Mouse (Mus musculus): Measurements from ENCODE around the gene Ralgps1. TPM values are rescaled to one million over a fixed set of nuclear protein-coding genes. Genes with fewer than 3 reads are reported as not detected.

Ralgps1 gene
- polyA plus RNA-seq, 1 experiment: 66.0 TPM

GRCm38 (mm10) chr2:33179930-33180630 is 191.2 kb downstream of the Ralgps1 start:
- TF ChIP-seq POLR2A (IDR thresholded peaks at IDR 0.05; ENCODE audit: extremely low read depth, insufficient read depth, low read length) (no peak), CTCF (IDR thresholded peaks at IDR 0.05; ENCODE audit: extremely low read depth, insufficient read depth, low read length) (no peak)
- no peak overlapping the region for H3K27ac ChIP-seq (ENCODE audit: insufficient read depth, low read length)
- peaks cover 23% of the 10 kb centered on the region for H3K4me1 ChIP-seq (ENCODE audit: control insufficient read depth, insufficient read depth, low read length)
- no peak overlapping the region for H3K4me3 ChIP-seq (ENCODE audit: insufficient read depth, low read length)

DNA sequence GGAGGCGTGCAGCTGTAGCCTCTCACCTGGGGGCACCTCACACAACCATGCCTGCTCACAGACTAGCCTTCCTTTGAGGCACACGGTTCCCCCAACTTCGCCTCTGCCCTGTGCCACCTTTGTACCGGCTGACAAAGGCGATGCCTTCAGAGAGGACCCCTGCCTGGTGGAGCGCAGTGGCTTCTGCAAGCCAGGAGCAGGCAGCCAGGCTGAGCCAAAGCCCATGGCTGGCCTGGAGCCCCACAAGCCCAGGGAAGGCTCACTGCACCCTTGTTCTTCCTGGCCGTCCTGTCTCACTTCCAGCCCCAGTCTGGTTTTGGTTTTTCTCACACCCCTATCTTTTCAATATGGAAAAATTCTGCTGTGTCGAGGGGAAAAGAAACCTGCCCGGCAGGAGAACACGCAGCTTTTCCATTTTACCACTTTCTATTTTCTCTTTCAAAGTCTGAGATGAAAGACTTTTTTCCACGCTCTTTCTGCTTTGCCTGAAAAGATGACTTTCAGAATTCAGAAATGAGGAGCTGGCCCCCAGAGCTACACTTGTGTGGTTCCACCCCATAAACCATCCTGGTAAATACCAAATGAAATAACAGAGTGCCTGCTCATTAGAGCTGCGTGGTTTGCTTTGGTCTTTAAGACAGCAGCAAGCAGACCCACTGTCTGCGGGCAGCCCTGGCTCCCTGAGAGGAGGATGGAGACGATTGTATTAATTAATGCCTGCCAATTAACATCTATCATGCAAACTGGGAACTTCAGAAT is 191.9 kb downstream of the Ralgps1 start:
- no peak for TF ChIP-seq CTCF (IDR thresholded peaks at IDR 0.05; ENCODE audit: extremely low read depth, insufficient read depth, low read length)
- no peak for TF ChIP-seq POLR2A (IDR thresholded peaks at IDR 0.05; ENCODE audit: extremely low read depth, insufficient read depth, low read length)
- no peak overlapping the region for H3K27ac ChIP-seq (ENCODE audit: insufficient read depth, low read length)
- peaks cover 23% of the 10 kb centered on the region for H3K4me1 ChIP-seq (ENCODE audit: control insufficient read depth, insufficient read depth, low read length)
- H3K4me3 ChIP-seq (ENCODE audit: insufficient read depth, low read length): no peak overlapping the region

DNA sequence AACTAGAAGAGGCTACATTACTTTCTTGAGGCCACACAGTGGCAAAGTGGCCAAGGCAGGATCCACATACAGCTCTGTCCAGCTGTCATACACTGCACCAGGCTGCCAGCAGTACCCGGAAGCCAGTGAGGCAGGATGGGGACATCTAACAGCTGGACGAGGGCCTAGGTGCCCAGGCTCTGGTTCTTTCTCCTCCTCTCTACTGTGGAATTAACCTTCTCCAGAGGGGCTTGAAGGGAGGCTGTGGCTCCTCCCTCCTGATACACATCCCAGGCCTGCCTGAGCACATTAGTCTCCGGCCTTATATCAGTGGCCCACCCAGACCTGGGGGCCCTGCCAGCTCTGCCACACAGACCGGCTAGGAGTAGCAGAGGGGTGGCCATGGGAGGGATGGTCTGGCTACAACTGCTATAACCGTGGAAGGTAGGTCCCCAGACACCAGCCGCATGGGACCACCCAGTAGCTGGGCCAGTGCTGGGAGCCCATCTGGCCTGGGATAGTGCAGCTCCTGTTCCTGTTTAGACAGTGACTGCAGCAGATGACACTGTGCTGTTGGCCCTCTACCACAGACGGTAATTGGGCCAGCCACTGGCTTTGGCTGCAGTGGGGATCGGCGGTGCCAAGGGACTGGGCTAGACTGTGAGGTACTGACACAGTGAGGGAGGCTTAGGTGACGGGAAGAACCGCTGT is 192.9 kb downstream of the Ralgps1 start:
- Histone ChIP-seq H3K27ac (ENCODE audit: insufficient read depth, low read length) (peak overlapping the region; percentile 35), H3K4me1 (ENCODE audit: control insufficient read depth, insufficient read depth, low read length) (peaks cover 23% of the 10 kb centered on the region), H3K4me3 (ENCODE audit: insufficient read depth, low read length) (no peak overlapping the region)
- TF ChIP-seq CTCF (IDR thresholded peaks at IDR 0.05; ENCODE audit: extremely low read depth, insufficient read depth, low read length): no peak
- TF ChIP-seq POLR2A (IDR thresholded peaks at IDR 0.05; ENCODE audit: extremely low read depth, insufficient read depth, low read length): no peak

GRCm38 (mm10) chr2:33177443-33178242 is 193.6 kb downstream of the Ralgps1 start:
- Histone ChIP-seq H3K4me3 (ENCODE audit: insufficient read depth, low read length) (no peak overlapping the region), H3K27ac (ENCODE audit: insufficient read depth, low read length) (peak overlapping the region; percentile 35; the same call in 1 of the 2 replicates), H3K4me1 (ENCODE audit: control insufficient read depth, insufficient read depth, low read length) (peaks cover 23% of the 10 kb centered on the region)
- TF ChIP-seq POLR2A (IDR thresholded peaks at IDR 0.05; ENCODE audit: extremely low read depth, insufficient read depth, low read length): no peak
- no peak for TF ChIP-seq CTCF (IDR thresholded peaks at IDR 0.05; ENCODE audit: extremely low read depth, insufficient read depth, low read length)

- H3K27ac ChIP-seq (ENCODE audit: insufficient read depth, low read length): 0 out of 2 replicates have a peak overlapping the region, but pooled peaks have one; percentile 25
- H3K4me3 ChIP-seq (ENCODE audit: insufficient read depth, low read length): no peak overlapping the region
- TF ChIP-seq POLR2A (IDR thresholded peaks at IDR 0.05; ENCODE audit: extremely low read depth, insufficient read depth, low read length): no peak
- H3K4me1 ChIP-seq (ENCODE audit: control insufficient read depth, insufficient read depth, low read length): peaks cover 23% of the 10 kb centered on the region
Observed at GRCm38 (mm10) chr2:33176921-33177320, 194.4 kb downstream of the Ralgps1 start.

- no peak overlapping the region for H3K4me3 ChIP-seq (ENCODE audit: insufficient read depth, low read length)
- no peak for TF ChIP-seq POLR2A (IDR thresholded peaks at IDR 0.05; ENCODE audit: extremely low read depth, insufficient read depth, low read length)
- no peak for TF ChIP-seq CTCF (IDR thresholded peaks at IDR 0.05; ENCODE audit: extremely low read depth, insufficient read depth, low read length)
- H3K4me1 ChIP-seq (ENCODE audit: control insufficient read depth, insufficient read depth, low read length): peaks cover 25% of the 10 kb centered on the region
- H3K27ac ChIP-seq (ENCODE audit: insufficient read depth, low read length): no peak overlapping the region
Observed at GRCm38 (mm10) chr2:33176516-33176915, 194.8 kb downstream of the Ralgps1 start.

DNA sequence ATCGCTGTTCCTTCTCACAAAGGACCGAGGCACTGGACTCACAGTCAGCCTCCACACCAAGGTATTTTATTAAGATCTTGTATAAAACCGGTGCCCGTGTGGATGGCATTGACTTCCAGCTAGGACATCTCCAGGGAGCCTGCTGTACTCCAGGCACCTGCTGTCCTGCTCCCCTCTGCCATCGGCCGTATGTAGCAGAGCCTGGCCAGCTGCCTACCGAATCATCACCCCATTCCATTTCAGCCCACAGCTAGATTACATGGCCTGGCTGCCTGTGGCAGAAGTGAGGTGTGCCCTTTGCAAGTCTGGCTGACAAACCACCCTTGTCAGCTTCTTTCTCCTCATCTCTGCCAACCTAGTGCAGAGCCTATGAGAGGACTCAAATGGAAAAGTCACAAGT is 197.6 kb downstream of the Ralgps1 start:
- no peak for TF ChIP-seq CTCF (IDR thresholded peaks at IDR 0.05; ENCODE audit: extremely low read depth, insufficient read depth, low read length)
- TF ChIP-seq POLR2A (IDR thresholded peaks at IDR 0.05; ENCODE audit: extremely low read depth, insufficient read depth, low read length): no peak
- H3K27ac ChIP-seq (ENCODE audit: insufficient read depth, low read length): no peak overlapping the region
- H3K4me1 ChIP-seq (ENCODE audit: control insufficient read depth, insufficient read depth, low read length): peaks cover 15% of the 10 kb centered on the region
- no peak overlapping the region for H3K4me3 ChIP-seq (ENCODE audit: insufficient read depth, low read length)

- no peak for TF ChIP-seq CTCF (IDR thresholded peaks at IDR 0.05; ENCODE audit: extremely low read depth, insufficient read depth, low read length)
- no peak for TF ChIP-seq POLR2A (IDR thresholded peaks at IDR 0.05; ENCODE audit: extremely low read depth, insufficient read depth, low read length)
- Histone ChIP-seq H3K27ac (ENCODE audit: insufficient read depth, low read length) (no peak overlapping the region), H3K4me1 (ENCODE audit: control insufficient read depth, insufficient read depth, low read length) (peaks cover 10% of the 10 kb centered on the region), H3K4me3 (ENCODE audit: insufficient read depth, low read length) (no peak overlapping the region)
Observed at GRCm38 (mm10) chr2:33173126-33173525, 198.2 kb downstream of the Ralgps1 start.
